Mouse (Mus musculus) brain, embryonic 14.5 days (tissue): ENCODE results near the gene Sesn1.

Source experiments
- CTCF ChIP-seq: fragments of 200-500 bp; IDR thresholded peaks from 2 replicates; pipeline ENCODE4 v1.5.1; 2012; ENCODE audit warnings: inconsistent platforms, mild to moderate bottlenecking, moderate library complexity, borderline replicate concordance; ENCODE audit not compliant: insufficient read depth, insufficient read length; ENCODE audit errors: extremely low read depth
- POLR2A ChIP-seq: fragments of 200-500 bp; IDR thresholded peaks from 2 replicates; pipeline ENCODE4 v1.6.1; 2012; ENCODE audit warnings: mild to moderate bottlenecking, inconsistent platforms, borderline replicate concordance; ENCODE audit not compliant: poor library complexity, insufficient read depth, insufficient read length, severe bottlenecking; ENCODE audit errors: extremely low read depth

DNA sequence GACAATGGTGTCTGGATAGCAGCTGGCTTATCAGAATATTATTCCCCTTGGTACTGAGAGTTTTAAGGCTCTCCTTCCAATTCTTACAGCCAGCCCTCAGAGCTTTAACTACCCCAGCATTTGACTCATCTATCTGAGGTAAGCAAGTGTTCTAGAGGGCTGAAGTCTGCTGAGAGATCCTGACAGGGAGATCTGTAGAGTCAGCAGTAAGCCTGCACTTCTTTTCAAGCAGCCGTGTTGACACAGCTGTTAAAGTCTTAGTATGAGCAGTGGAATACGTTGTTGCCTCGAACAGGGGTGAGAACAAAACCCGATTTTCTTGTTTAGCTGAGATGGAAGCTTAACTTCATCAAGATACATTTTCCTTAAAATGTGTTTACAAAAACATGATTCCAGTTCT is 43.5 kb upstream of the Sesn1 start:
- TF ChIP-seq CTCF = no peak
- TF ChIP-seq POLR2A = no peak
